Mouse (Mus musculus): ENCODE data around the gene Stpg3. TPM values are rescaled to one million over a fixed set of nuclear protein-coding genes. Genes with fewer than 3 reads are reported as not detected.

Stpg3 gene
- total and polyA plus RNA-seq, 3 experiments = 0.07 TPM; not detected in 2

DNA sequence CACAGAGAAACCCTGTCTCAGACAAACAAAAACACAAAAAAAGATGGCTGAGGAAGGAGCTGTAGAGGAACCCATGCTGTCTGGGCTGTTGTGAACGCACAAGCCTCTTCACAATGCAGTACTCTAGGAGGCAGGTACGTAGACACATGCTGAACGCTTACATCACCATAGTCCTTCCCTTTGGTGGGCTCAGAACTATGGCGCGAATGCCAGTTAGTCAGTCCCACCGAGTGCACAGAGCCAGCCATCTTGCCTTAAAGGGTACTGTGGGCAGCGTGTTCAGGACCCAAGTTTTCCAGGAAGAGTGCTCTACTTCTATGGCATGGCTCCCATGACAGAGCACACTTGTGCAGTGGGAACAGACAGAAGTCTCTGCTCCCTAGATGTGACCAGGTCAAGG is 29.9 kb downstream of the Stpg3 start (continued):
- no peak for TF ChIP-seq POLR2AphosphoS2 (IDR thresholded peaks at IDR 0.05; ENCODE audit: low read length)

DNA sequence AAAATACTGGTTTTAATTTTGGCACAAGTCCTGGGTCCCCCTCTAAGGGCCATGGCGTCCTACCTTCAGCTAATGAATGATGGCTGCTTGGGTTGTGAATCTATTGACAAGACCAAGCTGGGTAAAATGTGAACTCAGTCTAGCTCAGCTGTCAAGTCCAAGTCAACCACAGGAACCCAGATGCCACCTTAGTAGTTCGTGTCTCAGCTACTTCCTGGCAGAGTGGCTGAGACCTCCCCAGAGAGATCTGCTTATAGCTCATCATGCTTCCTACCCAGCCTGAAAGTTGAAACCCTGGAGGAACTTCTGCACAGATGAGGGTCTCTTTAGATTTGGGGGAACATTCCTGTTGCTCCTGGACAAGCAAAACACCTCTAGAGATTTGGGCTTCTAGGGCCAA is 31.1 kb downstream of the Stpg3 start:
- Histone ChIP-seq H3K27ac (ENCODE audit: control insufficient read depth, low read depth, low read length) (no peak overlapping the region), H3K4me3 (ENCODE audit: control insufficient read depth in 1 of 2, insufficient read depth in 1 of 2, low read depth in 2 of 2, low read length in 2 of 2) (no peak overlapping the region; a peak in 1 of 4 replicates), H3K4me1 (ENCODE audit: control insufficient read depth in 1 of 2, insufficient read depth in 2 of 2, low read length in 2 of 2) (peaks cover 1 to 11% of the 10 kb centered on the region in 2 experiments; a peak in 3 of 4 replicates), H3K27me3 (ENCODE audit: control insufficient read depth in 1 of 2, insufficient read depth in 2 of 2, low read length in 2 of 2) (no peaks in the 10 kb centered on the region), H3K36me3 (ENCODE audit: control insufficient read depth in 1 of 2, insufficient read depth in 2 of 2, low read length in 2 of 2) (peaks cover 0 to 5% of the 10 kb centered on the region in 2 experiments; a peak in 2 of 4 replicates), H3K79me2 (ENCODE audit: control insufficient read depth, insufficient read depth, low read length, poor library complexity) (peaks cover 8% of the 10 kb centered on the region), H3K9me3 (replicated peaks; ENCODE audit: insufficient read depth, low read length) (no peaks in the 10 kb centered on the region), H3K9ac (ENCODE audit: control insufficient read depth, low read depth, low read length, poor library complexity, severe bottlenecking) (no peak overlapping the region)
- DNase-seq (ENCODE audit: low read depth, low spot score) = no peak
- TF ChIP-seq TBP (IDR thresholded peaks at IDR 0.05; ENCODE audit: low read depth, low read length) (no peak), MAX (IDR thresholded peaks at IDR 0.05; ENCODE audit: low read length) (no peak), SIN3A (IDR thresholded peaks at IDR 0.05; ENCODE audit: low read length) (no peak), UBTF (IDR thresholded peaks at IDR 0.05; ENCODE audit: borderline replicate concordance, insufficient read depth, low read depth, low read length) (no peak), MXI1 (IDR thresholded peaks at IDR 0.05; ENCODE audit: low read depth, low read length) (no peak), ZMIZ1 (IDR thresholded peaks at IDR 0.05; ENCODE audit: low read depth, low read length) (no peak), TAL1 (IDR thresholded peaks at IDR 0.05; ENCODE audit: low read length) (no peak)

DNA sequence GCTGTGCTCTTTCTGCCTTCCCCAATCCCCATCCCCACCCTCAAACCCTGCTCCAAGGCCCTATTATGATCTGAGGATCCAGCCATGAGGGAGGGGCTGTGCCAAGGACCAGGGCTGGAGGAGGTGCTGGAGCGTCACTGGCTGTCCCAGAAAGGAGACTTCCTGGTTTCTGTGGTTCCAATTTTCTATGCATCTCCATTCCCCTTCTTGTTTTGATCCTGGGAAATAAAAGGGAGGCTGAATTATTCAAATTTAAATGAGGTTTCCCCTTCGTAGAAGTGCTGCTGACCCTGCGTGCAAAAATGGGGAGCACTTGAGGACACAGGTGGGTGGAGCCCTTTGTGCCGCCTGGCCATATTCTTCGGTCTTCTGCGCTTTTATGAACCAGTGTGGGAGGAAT is 31.8 kb downstream of the Stpg3 start:
- H3K79me2 ChIP-seq (ENCODE audit: control insufficient read depth, insufficient read depth, low read length, poor library complexity) = peaks cover 8% of the 10 kb centered on the region
- H3K27me3 ChIP-seq (ENCODE audit: control insufficient read depth in 1 of 2, insufficient read depth in 2 of 2, low read length in 2 of 2) = no peaks in the 10 kb centered on the region
- no peaks in the 10 kb centered on the region for H3K9me3 ChIP-seq (replicated peaks; ENCODE audit: insufficient read depth, low read length)
- no peak overlapping the region for H3K27ac ChIP-seq (ENCODE audit: control insufficient read depth, low read depth, low read length)
- H3K9ac ChIP-seq (ENCODE audit: control insufficient read depth, low read depth, low read length, poor library complexity, severe bottlenecking) = peak overlapping the region; percentile 90
- peak; percentile 74 for DNase-seq (ENCODE audit: low read depth, low spot score)
- H3K36me3 ChIP-seq (ENCODE audit: control insufficient read depth in 1 of 2, insufficient read depth in 2 of 2, low read length in 2 of 2) = peaks cover 0 to 5% of the 10 kb centered on the region in 2 experiments; a peak in 2 of 4 replicates
- peak overlapping the region; percentile 47 to 99 for H3K4me3 ChIP-seq (ENCODE audit: control insufficient read depth in 1 of 2, insufficient read depth in 1 of 2, low read depth in 2 of 2, low read length in 2 of 2)
- H3K4me1 ChIP-seq (ENCODE audit: control insufficient read depth in 1 of 2, insufficient read depth in 2 of 2, low read length in 2 of 2) = peaks cover 1 to 11% of the 10 kb centered on the region in 2 experiments; a peak in 3 of 4 replicates
- no peak for TF ChIP-seq JUND (IDR thresholded peaks at IDR 0.05; ENCODE audit: low read depth, low read length)
- TF ChIP-seq HCFC1 (IDR thresholded peaks at IDR 0.05; ENCODE audit: low read depth, low read length) = peak; percentile 48; the same call in 1 of the 2 replicates
- no peak for TF ChIP-seq ZKSCAN1 (IDR thresholded peaks at IDR 0.05; ENCODE audit: low read depth, low read length)
- TF ChIP-seq EP300 (IDR thresholded peaks at IDR 0.05; ENCODE audit: low read depth in 1 of 2, low read length in 2 of 2) = peak; percentile 38 to 53; a peak in 2 of 4 replicates
- TF ChIP-seq RCOR1 (IDR thresholded peaks at IDR 0.05; ENCODE audit: low read depth, low read length) = 0 out of 2 replicates have a peak, but pooled peaks have one; percentile 32
- TF ChIP-seq GABPA (IDR thresholded peaks at IDR 0.05; ENCODE audit: low read depth, low read length) = no peak
- TF ChIP-seq CHD1 (IDR thresholded peaks at IDR 0.05; ENCODE audit: low read depth, low read length) = no peak
- TF ChIP-seq USF2 (IDR thresholded peaks at IDR 0.05; ENCODE audit: borderline replicate concordance in 1 of 2, insufficient read depth in 1 of 2, low read depth in 1 of 2, low read length in 2 of 2) = no peak
- peak; percentile 62; the same call in 1 of the 2 replicates for TF ChIP-seq ELF1 (IDR thresholded peaks at IDR 0.05; ENCODE audit: low read depth, low read length)
- TF ChIP-seq MAFK (IDR thresholded peaks at IDR 0.05; ENCODE audit: borderline replicate concordance, low read depth, low read length) = no peak
- TF ChIP-seq MXI1 (IDR thresholded peaks at IDR 0.05; ENCODE audit: low read depth, low read length) = no peak
- TF ChIP-seq TCF12 (IDR thresholded peaks at IDR 0.05; ENCODE audit: low read depth, low read length) = no peak
- no peak for TF ChIP-seq ZMIZ1 (IDR thresholded peaks at IDR 0.05; ENCODE audit: low read depth, low read length)
- TF ChIP-seq POLR2AphosphoS5 (IDR thresholded peaks at IDR 0.05; ENCODE audit: borderline replicate concordance, low read depth, low read length) = no peak
- no peak for TF ChIP-seq RAD21 (IDR thresholded peaks at IDR 0.05; ENCODE audit: low read depth, low read length)
- TF ChIP-seq ZC3H11A (IDR thresholded peaks at IDR 0.05; ENCODE audit: low read depth, low read length) = no peak
- TF ChIP-seq CHD2 (IDR thresholded peaks at IDR 0.05; ENCODE audit: low read length) = no peak; the same call in 1 of the 2 replicates
- TF ChIP-seq TBP (IDR thresholded peaks at IDR 0.05; ENCODE audit: low read depth, low read length) = peak; percentile 42; the same call in 1 of the 2 replicates
- TF ChIP-seq USF1 (IDR thresholded peaks at IDR 0.05; ENCODE audit: low read depth, low read length) = no peak
- no peak for TF ChIP-seq MYC (IDR thresholded peaks at IDR 0.05; ENCODE audit: low read depth, low read length)
- peak in 1 of 2 experiments; percentile 50; a peak in 1 of 4 replicates for TF ChIP-seq POLR2A (IDR thresholded peaks at IDR 0.05; ENCODE audit: control insufficient read depth in 1 of 2, insufficient read depth in 1 of 2, low read depth in 1 of 2, low read length in 2 of 2, poor library complexity in 1 of 2)
- TF ChIP-seq MEF2A (IDR thresholded peaks at IDR 0.05; ENCODE audit: extremely low read depth, insufficient replicate concordance, low read depth, low read length, poor library complexity, severe bottlenecking) = no peak
- TF ChIP-seq KAT2A (conservative IDR thresholded peaks at IDR 0.05; ENCODE audit: low read depth, low read length) = no peak
- no peak for TF ChIP-seq GATA1 (IDR thresholded peaks at IDR 0.05; ENCODE audit: low read depth, low read length)
- no peak; the same call in 1 of the 2 replicates for TF ChIP-seq POLR2AphosphoS2 (IDR thresholded peaks at IDR 0.05; ENCODE audit: low read length)
